Mouse (Mus musculus) bone marrow macrophage, adult 2 months (primary cell): ENCODE results near the gene Cacnb1.

Experiments
- CTCF ChIP-seq: IDR thresholded peaks from 2 replicates; pipeline ENCODE4 v1.5.1; 2012; ENCODE audit warnings: low read depth, mild to moderate bottlenecking, low read length, moderate library complexity
- POLR2A ChIP-seq: IDR thresholded peaks from 2 replicates; pipeline ENCODE4 v1.6.1; 2012; ENCODE audit warnings: mild to moderate bottlenecking, low read depth, low read length, borderline replicate concordance

DNA sequence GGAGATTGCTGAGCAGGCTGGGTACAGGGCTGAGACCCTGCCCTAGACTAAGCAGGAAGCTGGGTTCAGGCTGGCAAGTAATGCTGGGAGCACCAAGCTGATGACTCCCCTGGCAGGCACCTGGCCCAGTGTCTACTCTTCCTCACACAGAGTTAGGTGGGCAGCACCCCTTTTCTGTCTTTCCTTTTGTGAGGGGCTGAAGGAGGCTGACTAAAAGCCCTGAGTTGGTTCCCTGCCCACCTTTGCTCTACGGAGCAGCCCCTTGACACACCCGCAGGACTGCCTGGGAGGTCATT lies 27.6 kb upstream of the Cacnb1 start:
- TF ChIP-seq CTCF (no peak), POLR2A (no peak)
